Mouse (Mus musculus) midbrain, embryonic 15.5 days (tissue): ENCODE measurements around the gene Ankrd61. TPM values are rescaled to one million over a fixed set of nuclear protein-coding genes. Genes with fewer than 3 reads are reported as not detected.

Experiments
- ATAC-seq: fragments of 200-750 bp; cut with Nextera tagmentation; replicated peaks from 2 replicates; pipeline ENCODE4 v1.8.0; 2017; ENCODE audit warnings: moderate TSS enrichment
- H3K27ac ChIP-seq: fragments of 300-500 bp; sonication (generic); 2 replicates; pipeline ENCODE4 v1.5.1; 2015; ENCODE audit warnings: mild to moderate bottlenecking, inconsistent platforms
- H3K27me3 ChIP-seq: fragments of 300-500 bp; sonication (generic); replicated peaks from 2 replicates; pipeline ENCODE4 v1.6.1; 2015; ENCODE audit warnings: inconsistent platforms
- H3K36me3 ChIP-seq: fragments of 300-500 bp; sonication (generic); replicated peaks from 2 replicates; pipeline ENCODE4 v1.6.1; 2015; ENCODE audit warnings: inconsistent platforms
- H3K4me1 ChIP-seq: fragments of 300-500 bp; sonication (generic); 2 replicates; pipeline ENCODE4 v1.6.1; 2015; ENCODE audit warnings: inconsistent platforms
- H3K4me2 ChIP-seq: fragments of 300-500 bp; sonication (generic); 2 replicates; pipeline ENCODE4 v1.6.1; 2015; ENCODE audit warnings: inconsistent platforms, mild to moderate bottlenecking, moderate library complexity
- H3K4me3 ChIP-seq: fragments of 300-500 bp; sonication (generic); 2 replicates; pipeline ENCODE4 v1.5.1; 2015; ENCODE audit warnings: mild to moderate bottlenecking, inconsistent platforms
- H3K9ac ChIP-seq: fragments of 300-500 bp; sonication (generic); 2 replicates; pipeline ENCODE4 v1.6.1; 2015; ENCODE audit warnings: mild to moderate bottlenecking, inconsistent platforms
- H3K9me3 ChIP-seq: fragments of 300-500 bp; sonication (generic); 2 replicates; pipeline ENCODE4 v1.6.1; 2016; ENCODE audit warnings: inconsistent platforms
- WGBS: fragments of 180-500 bp; shearing (Covaris S2); methylation state at CpG from one replicate; pipeline ENCODE4 v1.1.7; 2015; ENCODE audit warnings: mixed read lengths; 5-methylcytosine and 5-hydroxymethylcytosine counted together
- polyA plus RNA-seq: library from polyadenylated mRNA; unstranded; fragments of >200 nt; fragmentation: Nextera tagmentation; extraction: Ambion mirVana; gene quantifications from 2 replicates; pipeline ENCODE4 v1.2.1, GENCODE M21; 2015

The Ankrd61 gene
- polyA plus RNA-seq, 1 experiment from 2014 or later, result 0.63 TPM

- WGBS, result 91% methylated on average over 6 of the region's 6 CpGs
- ATAC-seq, result no peak
- H3K4me1 ChIP-seq, result no peaks in the 10 kb centered on the region
These were observed 27.4 kb upstream of the Ankrd61 start for GRCm38 (mm10) chr5:143924781-143925452.

GRCm38 (mm10) chr5:143918120-143918519 lies 20.6 kb upstream of the Ankrd61 start:
- H3K27me3 ChIP-seq, result no peaks in the 10 kb centered on the region
- H3K9me3 ChIP-seq, result no peaks in the 10 kb centered on the region
- no peaks in the 10 kb centered on the region for H3K4me1 ChIP-seq
- WGBS, result 91% methylated on average over 3 of the region's 3 CpGs
- peaks cover 48% of the 10 kb centered on the region for H3K36me3 ChIP-seq
- no peak overlapping the region for H3K27ac ChIP-seq
- no peak for ATAC-seq
- no peak overlapping the region for H3K9ac ChIP-seq
- no peak overlapping the region for H3K4me2 ChIP-seq
- no peak overlapping the region for H3K4me3 ChIP-seq

More at GRCm38 (mm10) chr5:143924781-143925452, 27.4 kb upstream of the Ankrd61 start:
- no peaks in the 10 kb centered on the region for H3K9me3 ChIP-seq
- no peak overlapping the region for H3K27ac ChIP-seq
- H3K27me3 ChIP-seq, result no peaks in the 10 kb centered on the region
- no peak overlapping the region for H3K4me2 ChIP-seq
- H3K36me3 ChIP-seq, result peaks cover 67% of the 10 kb centered on the region
- H3K9ac ChIP-seq, result no peak overlapping the region
- H3K4me3 ChIP-seq, result no peak overlapping the region

DNA sequence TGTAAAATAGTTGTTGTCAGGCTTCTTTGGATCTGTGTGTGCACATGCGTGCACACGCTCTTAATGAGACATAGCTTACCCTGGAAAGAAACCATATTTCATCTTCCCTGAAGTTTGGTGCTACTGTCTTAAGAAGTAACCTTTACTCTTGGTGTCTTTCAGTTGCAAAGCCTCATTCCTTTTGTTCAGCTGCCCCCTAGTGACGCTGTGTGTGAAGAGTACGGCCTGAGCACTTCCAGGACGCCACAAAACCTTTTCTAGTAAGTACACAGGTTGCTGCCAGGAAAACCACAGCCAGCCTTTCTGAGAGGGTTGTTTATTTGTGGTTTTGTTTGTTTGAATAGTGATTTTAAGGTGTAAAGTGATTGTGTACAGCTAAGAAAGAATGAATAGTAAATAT lies 19.9 kb upstream of the Ankrd61 start:
- Histone ChIP-seq H3K4me1 (no peaks in the 10 kb centered on the region), H3K27ac (no peak overlapping the region), H3K9ac (no peak overlapping the region), H3K9me3 (no peaks in the 10 kb centered on the region), H3K4me3 (no peak overlapping the region), H3K4me2 (no peak overlapping the region), H3K27me3 (no peaks in the 10 kb centered on the region), H3K36me3 (peaks cover 41% of the 10 kb centered on the region)
- no peak for ATAC-seq
- WGBS, result 44% methylated on average over 5 of the region's 5 CpGs

GRCm38 (mm10) chr5:143916221-143916620 lies 18.7 kb upstream of the Ankrd61 start:
- ATAC-seq, result no peak
- H3K4me2 ChIP-seq, result no peak overlapping the region
- no peaks in the 10 kb centered on the region for H3K9me3 ChIP-seq
- H3K27me3 ChIP-seq, result no peaks in the 10 kb centered on the region
- H3K36me3 ChIP-seq, result peaks cover 33% of the 10 kb centered on the region
- no peaks in the 10 kb centered on the region; the same call in 1 of the 2 replicates for H3K4me1 ChIP-seq
- H3K9ac ChIP-seq, result no peak overlapping the region
- H3K27ac ChIP-seq, result no peak overlapping the region
- 89% methylated on average over 9 of the region's 9 CpGs for WGBS
- no peak overlapping the region for H3K4me3 ChIP-seq

DNA sequence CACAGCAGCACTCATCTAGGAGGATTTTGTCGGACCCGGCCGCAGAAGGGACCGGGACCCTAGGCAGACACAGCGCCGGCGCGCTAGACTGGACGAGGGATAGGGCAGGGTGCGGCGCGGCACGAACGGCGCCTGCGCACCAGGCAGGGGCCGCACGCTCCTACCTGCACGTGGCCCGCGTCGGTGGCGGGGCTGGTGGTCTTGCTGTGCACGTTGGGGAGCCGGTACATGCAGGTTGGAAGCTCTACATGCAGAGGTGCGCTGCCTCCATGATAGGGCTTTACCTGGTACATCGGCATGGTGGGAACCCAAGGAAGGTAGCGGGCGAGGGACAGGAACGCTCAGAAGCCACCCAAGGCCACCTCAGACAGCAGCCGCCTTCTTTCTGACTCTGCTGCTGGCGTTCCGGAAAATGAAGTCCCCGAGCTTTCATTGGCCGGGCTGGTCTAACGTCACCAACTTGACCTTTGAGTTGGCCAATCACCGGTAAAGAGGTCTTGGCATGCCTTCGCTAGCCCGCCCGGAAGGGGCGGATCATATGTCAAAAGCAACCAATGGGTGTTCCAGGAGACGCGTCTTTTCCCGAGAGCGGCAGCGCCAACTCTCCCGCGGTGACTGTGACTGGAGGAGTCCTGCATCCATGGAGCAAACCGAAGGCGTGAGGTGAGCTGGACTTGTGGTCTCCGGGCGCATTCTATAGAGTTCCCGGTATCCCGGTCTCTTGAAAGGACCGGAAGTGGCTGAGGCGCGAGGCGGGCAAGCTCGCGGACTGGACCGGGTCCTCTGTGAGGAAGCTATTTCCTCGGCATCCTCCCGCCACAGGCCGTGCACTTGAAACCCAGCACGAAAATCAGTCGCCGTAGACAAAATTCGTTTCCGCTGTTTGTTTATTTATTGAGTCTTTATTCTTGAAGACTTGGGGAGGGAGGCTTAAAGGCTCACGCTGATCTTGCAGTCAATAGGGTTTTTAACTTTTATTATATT lies 12.2 kb upstream of the Ankrd61 start, which contains the start of the genes Aimp2 and Pms2:
TSS of gene Aimp2 (minus strand) at position 431 of the 984 bp plus-strand sequence.
TSS of gene Pms2 (plus strand) at position 548 of the 984 bp plus-strand sequence.
- H3K9me3 ChIP-seq, result no peaks in the 10 kb centered on the region
- peaks cover 12% of the 10 kb centered on the region; the same call in 1 of the 2 replicates for H3K36me3 ChIP-seq
- H3K27me3 ChIP-seq, result no peaks in the 10 kb centered on the region
- WGBS, result under 1% methylated on average over 70 of the region's 70 CpGs
- peak within 1 kb of the TSS; percentile 76 for H3K4me2 ChIP-seq
- peak within 1 kb of the TSS; percentile 75 for H3K4me3 ChIP-seq
- H3K27ac ChIP-seq, result peak within 1 kb of the TSS; percentile 87
- ATAC-seq, result peak; percentile 100
- peak within 1 kb of the TSS; percentile 70 for H3K9ac ChIP-seq
- H3K4me1 ChIP-seq, result peaks cover 28% of the 10 kb centered on the region

- WGBS, result 2% methylated on average over 9 of the region's 9 CpGs
- Histone ChIP-seq H3K27me3 (no peaks in the 10 kb centered on the region), H3K4me1 (peaks cover 28% of the 10 kb centered on the region), H3K9ac (peak overlapping the region; percentile 70), H3K4me3 (peak overlapping the region; percentile 75), H3K9me3 (no peaks in the 10 kb centered on the region), H3K27ac (peak overlapping the region; percentile 87), H3K36me3 (peaks cover 19% of the 10 kb centered on the region), H3K4me2 (peak overlapping the region; percentile 76)
- no peak; the same call in 1 of the 2 replicates for ATAC-seq
These were observed 11.4 kb upstream of the Ankrd61 start for GRCm38 (mm10) chr5:143908926-143909325.

DNA sequence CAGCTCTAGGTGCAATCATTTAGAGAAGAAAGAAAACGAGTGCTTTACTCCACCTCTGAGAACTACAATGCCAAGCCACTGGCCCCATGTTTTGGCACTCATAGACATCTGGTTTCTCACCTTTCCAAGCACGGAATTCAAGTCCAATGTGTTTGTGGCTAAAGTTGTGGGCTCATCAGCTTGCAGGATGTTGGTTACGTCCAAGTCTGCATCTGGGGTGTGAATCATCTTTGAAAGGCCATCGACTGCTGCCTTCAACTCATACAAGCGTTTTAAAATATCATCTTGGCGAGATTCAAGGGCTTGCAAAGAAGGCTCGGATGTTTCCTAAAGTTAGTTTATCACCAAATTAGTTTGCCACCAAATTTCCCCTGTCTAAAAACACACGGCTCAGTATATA lies 8.9 kb upstream of the Ankrd61 start:
- H3K9ac ChIP-seq, result no peak overlapping the region
- H3K4me3 ChIP-seq, result no peak overlapping the region
- H3K4me1 ChIP-seq, result peaks cover 28% of the 10 kb centered on the region
- WGBS, result 88% methylated on average over 8 of the region's 8 CpGs
- H3K36me3 ChIP-seq, result peaks cover 41% of the 10 kb centered on the region
- H3K27me3 ChIP-seq, result no peaks in the 10 kb centered on the region
- no peak overlapping the region for H3K4me2 ChIP-seq
- H3K9me3 ChIP-seq, result no peaks in the 10 kb centered on the region
- no peak overlapping the region for H3K27ac ChIP-seq
- ATAC-seq, result no peak

GRCm38 (mm10) chr5:143903813-143904212 lies 6.3 kb upstream of the Ankrd61 start:
- no peak overlapping the region for H3K27ac ChIP-seq
- H3K27me3 ChIP-seq, result no peaks in the 10 kb centered on the region
- H3K4me1 ChIP-seq, result peaks cover 16% of the 10 kb centered on the region
- 92% methylated on average over 4 of the region's 4 CpGs for WGBS
- no peak for ATAC-seq
- no peaks in the 10 kb centered on the region for H3K9me3 ChIP-seq
- H3K36me3 ChIP-seq, result peaks cover 64% of the 10 kb centered on the region
- no peak overlapping the region for H3K4me3 ChIP-seq
- H3K4me2 ChIP-seq, result no peak overlapping the region
- H3K9ac ChIP-seq, result no peak overlapping the region

- Histone ChIP-seq H3K4me1 (no peaks in the 10 kb centered on the region), H3K27ac (no peak overlapping the region), H3K9ac (no peak overlapping the region), H3K4me2 (no peak overlapping the region), H3K4me3 (no peak overlapping the region), H3K27me3 (no peaks in the 10 kb centered on the region), H3K36me3 (peaks cover 80% of the 10 kb centered on the region), H3K9me3 (no peaks in the 10 kb centered on the region)
- 83% methylated on average over 3 of the region's 3 CpGs for WGBS
- no peak for ATAC-seq
These were observed 4.6 kb upstream of the Ankrd61 start for GRCm38 (mm10) chr5:143902111-143902510.

DNA sequence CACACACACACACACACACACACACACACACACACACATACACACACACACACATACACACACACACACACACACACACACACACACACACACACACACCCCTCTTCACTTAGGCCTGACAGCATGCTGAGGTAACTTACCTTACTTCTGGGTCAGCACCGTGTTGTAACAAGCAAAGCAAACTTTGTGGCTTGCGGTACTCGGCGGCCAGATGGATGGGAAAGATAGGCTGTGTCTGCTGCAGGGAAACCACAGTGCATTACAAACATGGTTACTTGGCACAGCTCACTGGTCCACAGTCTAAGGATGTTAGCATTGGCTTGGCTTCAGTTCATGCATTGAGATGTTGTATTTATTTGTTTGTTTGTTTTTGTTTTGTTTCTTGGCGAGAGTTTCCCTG lies 4.1 kb downstream of the Ankrd61 start:
- WGBS, result 82% methylated on average over 5 of the region's 5 CpGs
- H3K36me3 ChIP-seq, result peaks cover 59% of the 10 kb centered on the region
- H3K4me1 ChIP-seq, result no peaks in the 10 kb centered on the region
- H3K4me2 ChIP-seq, result no peak overlapping the region
- H3K9ac ChIP-seq, result no peak overlapping the region
- H3K4me3 ChIP-seq, result no peak overlapping the region
- no peak overlapping the region for H3K27ac ChIP-seq
- H3K9me3 ChIP-seq, result no peaks in the 10 kb centered on the region
- no peak for ATAC-seq
- no peaks in the 10 kb centered on the region for H3K27me3 ChIP-seq

DNA sequence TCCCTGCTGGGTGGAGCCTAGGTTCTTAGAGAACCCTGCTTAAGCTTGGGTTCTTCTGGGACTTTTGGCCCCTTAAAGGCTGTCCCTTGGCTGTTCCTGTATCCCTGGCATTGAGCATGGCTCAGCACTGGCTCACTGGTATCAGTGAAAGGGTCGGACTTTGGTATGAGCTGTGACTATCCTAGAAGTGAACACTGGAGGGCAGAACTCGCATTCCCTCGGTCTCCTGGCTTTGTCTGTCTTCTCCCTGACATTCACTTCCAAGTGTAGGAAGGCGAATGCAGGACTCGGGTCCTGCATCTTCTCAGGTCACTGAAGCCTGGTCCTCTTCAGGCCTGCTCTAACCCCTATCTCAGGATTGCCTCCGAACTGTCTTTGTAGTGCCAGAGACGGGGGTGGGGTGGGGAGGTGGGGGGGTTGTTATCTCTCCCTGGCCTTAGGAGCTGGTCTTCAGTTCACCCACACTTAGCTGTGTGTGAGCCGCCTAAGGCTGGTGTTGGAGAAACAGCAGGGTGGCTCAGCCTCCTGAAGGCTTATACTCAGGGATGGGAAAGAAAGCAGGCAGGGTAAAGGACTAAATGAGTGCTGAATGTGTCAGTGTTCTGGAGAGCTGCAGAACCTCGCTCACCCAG lies 5.1 kb downstream of the Ankrd61 start:
- no peak overlapping the region for H3K4me2 ChIP-seq
- no peak overlapping the region for H3K9ac ChIP-seq
- no peaks in the 10 kb centered on the region for H3K9me3 ChIP-seq
- no peak for ATAC-seq
- H3K4me3 ChIP-seq, result no peak overlapping the region
- 73% methylated on average over 9 of the region's 9 CpGs for WGBS
- no peak overlapping the region for H3K27ac ChIP-seq
- no peaks in the 10 kb centered on the region for H3K4me1 ChIP-seq
- H3K27me3 ChIP-seq, result no peaks in the 10 kb centered on the region
- peaks cover 58% of the 10 kb centered on the region for H3K36me3 ChIP-seq

GRCm38 (mm10) chr5:143890741-143891140 lies 6.7 kb downstream of the Ankrd61 start:
- H3K36me3 ChIP-seq, result peaks cover 64% of the 10 kb centered on the region
- H3K4me3 ChIP-seq, result no peak overlapping the region
- H3K9me3 ChIP-seq, result no peaks in the 10 kb centered on the region
- 93% methylated on average over 6 of the region's 6 CpGs for WGBS
- H3K27ac ChIP-seq, result no peak overlapping the region
- H3K27me3 ChIP-seq, result no peaks in the 10 kb centered on the region
- H3K4me2 ChIP-seq, result no peak overlapping the region
- H3K4me1 ChIP-seq, result no peaks in the 10 kb centered on the region
- no peak for ATAC-seq
- H3K9ac ChIP-seq, result no peak overlapping the region
